Mouse (Mus musculus) liver, adult 2 months (tissue): Measurements from ENCODE around the gene Pym1.

Experiments used
- CTCF ChIP-seq: fragments of 200-500 bp; IDR thresholded peaks from 2 replicates; pipeline ENCODE4 v1.5.1; 2011; ENCODE audit warnings: low read depth, low read length, control low read depth
- POLR2A ChIP-seq: fragments of 200-500 bp; IDR thresholded peaks from 2 replicates; pipeline ENCODE4 v1.6.1; 2011; ENCODE audit warnings: low read length, control low read depth; ENCODE audit not compliant: insufficient read depth; ENCODE audit errors: extremely low read depth

GRCm38 (mm10) chr10:128703895-128704294 lies 43.8 kb upstream of the Pym1 start, which contains the start of gene Pmel:
- TF ChIP-seq CTCF (no peak), POLR2A (no peak)
